Mouse (Mus musculus) heart, embryonic 16.5 days (tissue): ENCODE data around the gene Mrpl37. TPM values are rescaled to one million over a fixed set of nuclear protein-coding genes. Genes with fewer than 3 reads are reported as not detected.
A peak's percentile ranks its signal among the peaks of the same experiment; 100 is the strongest.

Source experiments
- ATAC-seq: fragments of 200-750 bp; cut with Nextera tagmentation; replicated peaks from 2 replicates; pipeline ENCODE4 v1.8.0; 2017; ENCODE audit warnings: moderate number of reproducible peaks; ENCODE audit not compliant: insufficient read depth, low FRiP score; ENCODE audit errors: extremely low read depth
- H3K27ac ChIP-seq: fragments of 300-500 bp; sonication (generic); 2 replicates; pipeline ENCODE4 v1.5.1; 2014; ENCODE audit warnings: mild to moderate bottlenecking, low read length, control low read depth, moderate library complexity
- H3K27me3 ChIP-seq: fragments of 300-500 bp; sonication (generic); 2 replicates; pipeline ENCODE4 v1.6.1; 2014; ENCODE audit warnings: low read length, mixed read lengths; ENCODE audit not compliant: control insufficient read depth, insufficient read depth
- H3K36me3 ChIP-seq: fragments of 300-500 bp; sonication (generic); 2 replicates; pipeline ENCODE4 v1.6.1; 2014; ENCODE audit not compliant: control insufficient read depth, insufficient read depth
- H3K4me1 ChIP-seq: fragments of 300-500 bp; sonication (generic); 2 replicates; pipeline ENCODE4 v1.6.1; 2014; ENCODE audit warnings: low read length, mixed read lengths; ENCODE audit not compliant: control insufficient read depth, insufficient read depth
- H3K4me2 ChIP-seq: fragments of 300-500 bp; sonication (generic); 2 replicates; pipeline ENCODE4 v1.6.1; 2014; ENCODE audit warnings: low read depth, mild to moderate bottlenecking, control low read depth, low read length
- H3K4me3 ChIP-seq: fragments of 300-500 bp; sonication (generic); 2 replicates; pipeline ENCODE4 v1.5.1; 2014; ENCODE audit warnings: mild to moderate bottlenecking, control low read depth, low read length
- H3K9ac ChIP-seq: fragments of 300-500 bp; sonication (generic); 2 replicates; pipeline ENCODE4 v1.6.1; 2014; ENCODE audit warnings: low read length, control low read depth
- H3K9me3 ChIP-seq: fragments of 300-500 bp; sonication (generic); replicated peaks from 2 replicates; pipeline ENCODE4 v1.6.1; 2016; ENCODE audit warnings: low read length; ENCODE audit not compliant: control insufficient read depth
- WGBS: fragments of 180-500 bp; shearing (Covaris S2); extraction: QIAGEN DNeasy Blood & Tissue Kit; methylation state at CpG from one replicate; pipeline ENCODE4 v1.1.7; 2014; 5-methylcytosine and 5-hydroxymethylcytosine counted together
- polyA plus RNA-seq: library from polyadenylated mRNA; unstranded; fragments of >200 nt; fragmentation: Nextera tagmentation; extraction: Ambion mirVana; gene quantifications from 2 replicates; pipeline ENCODE4 v1.2.1, GENCODE M21; 2015

The Mrpl37 gene
- polyA plus RNA-seq, 1 experiment from 2014 or later: 96.7 TPM

DNA sequence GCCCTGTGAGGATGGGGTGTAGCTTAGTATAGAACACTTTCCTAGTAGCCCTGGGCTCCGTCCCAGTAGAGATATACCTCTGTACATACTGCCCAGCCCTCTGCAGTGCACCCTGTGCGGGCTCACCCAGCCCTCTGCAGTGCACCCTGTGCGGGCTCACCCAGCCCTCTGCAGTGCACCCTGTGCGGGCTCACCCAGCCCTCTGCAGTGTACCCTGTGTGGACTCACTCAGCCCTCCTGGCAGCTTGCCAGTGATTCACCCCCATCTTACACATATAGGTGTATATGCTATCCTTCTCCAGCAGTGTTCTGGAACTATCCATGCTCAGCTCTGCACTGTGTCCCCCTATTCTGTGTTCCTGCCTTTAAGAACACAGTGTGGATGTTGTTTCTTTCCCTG is 12.2 kb upstream of the Mrpl37 start:
- 85% methylated on average over 4 of the region's 4 CpGs for WGBS
- no peak for ATAC-seq

DNA sequence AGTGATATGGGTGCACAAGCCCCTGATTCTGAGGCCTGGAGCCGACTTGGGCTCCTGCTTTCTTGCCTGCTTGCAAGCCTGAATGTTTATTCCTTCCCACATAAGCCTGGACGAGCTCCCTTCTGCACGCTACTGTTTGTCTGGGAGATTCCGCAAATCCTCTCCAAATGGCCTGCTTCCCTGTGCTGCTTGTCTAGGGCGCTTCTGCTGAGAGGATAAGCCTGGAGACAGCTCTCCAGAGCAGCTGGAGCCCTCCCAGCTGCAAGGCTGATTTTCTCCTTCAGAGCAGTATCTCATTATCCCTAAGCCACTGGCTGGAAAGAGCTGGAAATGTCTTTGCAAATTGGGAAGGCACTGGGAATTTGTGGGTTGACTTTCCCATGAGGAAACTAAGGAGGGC is 8.8 kb upstream of the Mrpl37 start:
- Histone ChIP-seq H3K36me3 (no peaks in the 10 kb centered on the region), H3K4me1 (0 out of 2 replicates have a peak, but pooled peaks cover 3% of the 10 kb centered on the region), H3K27me3 (no peaks in the 10 kb centered on the region), H3K4me2 (no peak overlapping the region), H3K9me3 (no peaks in the 10 kb centered on the region), H3K27ac (no peak overlapping the region), H3K4me3 (no peak overlapping the region), H3K9ac (no peak overlapping the region)
- ATAC-seq: no peak
- WGBS: 73% methylated on average over 5 of the region's 5 CpGs

More for the DNA sequence above, 12.2 kb upstream of the Mrpl37 start:
- no peak overlapping the region for H3K4me2 ChIP-seq
- 0 out of 2 replicates have a peak, but pooled peaks cover 3% of the 10 kb centered on the region for H3K4me1 ChIP-seq
- no peak overlapping the region for H3K9ac ChIP-seq
- H3K27ac ChIP-seq: no peak overlapping the region
- H3K27me3 ChIP-seq: no peaks in the 10 kb centered on the region
- no peaks in the 10 kb centered on the region for H3K9me3 ChIP-seq
- no peak overlapping the region for H3K4me3 ChIP-seq
- no peaks in the 10 kb centered on the region for H3K36me3 ChIP-seq

DNA sequence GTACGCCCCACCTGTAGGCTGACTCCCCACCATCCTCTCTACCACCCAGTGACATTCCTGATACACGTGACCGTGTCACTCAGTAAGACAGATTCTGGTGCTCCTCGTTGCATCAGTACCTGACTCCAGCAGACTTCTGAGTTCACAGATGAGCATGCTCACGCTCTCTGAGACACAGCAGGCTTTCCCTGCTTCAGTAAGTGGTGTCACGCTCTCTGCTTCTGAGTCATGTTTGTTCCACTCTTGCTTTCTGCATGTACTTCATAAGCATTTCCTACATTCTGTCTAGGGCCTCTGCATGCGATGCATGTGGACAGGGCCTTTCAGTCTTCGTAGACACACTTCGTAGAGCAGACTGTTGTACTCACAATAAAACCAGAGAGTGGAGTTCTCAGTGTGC is 5.7 kb upstream of the Mrpl37 start:
- Histone ChIP-seq H3K27me3 (no peaks in the 10 kb centered on the region), H3K4me1 (0 out of 2 replicates have a peak, but pooled peaks cover 5% of the 10 kb centered on the region), H3K9me3 (no peaks in the 10 kb centered on the region), H3K27ac (no peak overlapping the region), H3K9ac (no peak overlapping the region), H3K36me3 (no peaks in the 10 kb centered on the region), H3K4me3 (no peak overlapping the region), H3K4me2 (no peak overlapping the region)
- ATAC-seq: no peak
- WGBS: 80% methylated on average over 9 of the region's 9 CpGs

- peak; percentile 37 for ATAC-seq
- 4% methylated on average over 33 of the region's 33 CpGs for WGBS
- peak overlapping the region; percentile 72 for H3K4me3 ChIP-seq
- H3K4me1 ChIP-seq: peaks cover 6% of the 10 kb centered on the region
- H3K27me3 ChIP-seq: no peaks in the 10 kb centered on the region
- peak overlapping the region; percentile 97 for H3K4me2 ChIP-seq
- no peaks in the 10 kb centered on the region for H3K9me3 ChIP-seq
- H3K36me3 ChIP-seq: peaks cover 22% of the 10 kb centered on the region
- H3K27ac ChIP-seq: peak overlapping the region; percentile 43; the same call in 1 of the 2 replicates
- H3K9ac ChIP-seq: peak overlapping the region; percentile 81
These were observed 628 bp upstream of the Mrpl37 start for GRCm38 (mm10) chr4:107067151-107067840.

DNA sequence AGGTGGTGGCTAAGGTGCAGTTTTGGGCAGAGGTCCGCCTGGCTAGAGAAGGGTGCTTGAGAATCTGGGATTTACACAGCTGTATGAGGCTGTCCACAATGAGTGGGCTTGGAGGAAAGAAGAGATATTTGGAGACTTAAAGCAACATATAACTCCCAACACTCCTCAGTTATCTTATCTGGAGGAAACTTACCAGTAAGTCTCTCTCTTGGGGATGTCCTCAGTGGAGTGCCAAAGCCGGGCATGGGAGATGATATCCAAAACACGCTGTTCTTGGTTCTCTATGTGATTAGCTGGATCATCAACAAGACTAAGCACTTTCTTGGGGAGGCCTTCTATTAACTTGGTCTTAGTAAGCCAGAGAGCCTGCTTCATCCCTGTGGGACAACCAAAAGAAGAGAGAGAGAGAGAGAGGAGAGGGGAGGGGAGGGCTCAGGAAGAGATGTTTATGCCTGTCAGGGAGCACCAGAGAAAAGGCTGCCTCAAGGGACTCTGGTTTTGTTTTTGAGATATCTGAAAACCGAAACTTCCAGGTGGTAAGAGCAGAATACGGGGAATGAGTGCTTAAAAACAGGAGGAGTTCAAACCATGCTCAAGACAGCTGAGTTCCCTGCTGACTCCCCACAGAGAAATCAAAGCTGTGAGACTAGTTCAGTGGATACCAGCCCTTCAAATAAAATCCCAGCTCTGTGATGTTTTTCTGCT is 2.1 kb downstream of the Mrpl37 start:
- Histone ChIP-seq H3K4me2 (no peak overlapping the region), H3K4me1 (peaks cover 6% of the 10 kb centered on the region), H3K27ac (no peak overlapping the region), H3K9me3 (no peaks in the 10 kb centered on the region), H3K36me3 (peaks cover 44% of the 10 kb centered on the region), H3K4me3 (no peak overlapping the region), H3K27me3 (no peaks in the 10 kb centered on the region), H3K9ac (no peak overlapping the region)
- ATAC-seq: no peak
- 88% methylated on average over 5 of the region's 5 CpGs for WGBS

- H3K4me1 ChIP-seq: peaks cover 6% of the 10 kb centered on the region
- no peak overlapping the region for H3K27ac ChIP-seq
- WGBS: 83% methylated on average over 3 of the region's 3 CpGs
- no peaks in the 10 kb centered on the region for H3K27me3 ChIP-seq
- H3K4me2 ChIP-seq: no peak overlapping the region
- no peak for ATAC-seq
- no peak overlapping the region for H3K9ac ChIP-seq
- no peak overlapping the region for H3K4me3 ChIP-seq
- peaks cover 49% of the 10 kb centered on the region for H3K36me3 ChIP-seq
- no peaks in the 10 kb centered on the region for H3K9me3 ChIP-seq
These were observed 3.5 kb downstream of the Mrpl37 start for GRCm38 (mm10) chr4:107063214-107063613.

GRCm38 (mm10) chr4:107061560-107061959 is 5.1 kb downstream of the Mrpl37 start:
- Histone ChIP-seq H3K27me3 (no peaks in the 10 kb centered on the region), H3K9me3 (no peaks in the 10 kb centered on the region), H3K36me3 (peaks cover 60% of the 10 kb centered on the region), H3K4me2 (no peak overlapping the region), H3K27ac (no peak overlapping the region), H3K4me1 (peaks cover 4% of the 10 kb centered on the region), H3K9ac (no peak overlapping the region), H3K4me3 (no peak overlapping the region)
- ATAC-seq: no peak
- 80% methylated on average over 4 of the region's 4 CpGs for WGBS

GRCm38 (mm10) chr4:107058781-107059180 is 7.9 kb downstream of the Mrpl37 start:
- no peak for ATAC-seq
- Histone ChIP-seq H3K27me3 (no peaks in the 10 kb centered on the region), H3K4me2 (no peak overlapping the region), H3K9me3 (no peaks in the 10 kb centered on the region), H3K9ac (no peak overlapping the region), H3K36me3 (peaks cover 52% of the 10 kb centered on the region), H3K4me3 (no peak overlapping the region), H3K27ac (no peak overlapping the region), H3K4me1 (no peaks in the 10 kb centered on the region)
- WGBS: 69% methylated on average over 6 of the region's 6 CpGs

DNA sequence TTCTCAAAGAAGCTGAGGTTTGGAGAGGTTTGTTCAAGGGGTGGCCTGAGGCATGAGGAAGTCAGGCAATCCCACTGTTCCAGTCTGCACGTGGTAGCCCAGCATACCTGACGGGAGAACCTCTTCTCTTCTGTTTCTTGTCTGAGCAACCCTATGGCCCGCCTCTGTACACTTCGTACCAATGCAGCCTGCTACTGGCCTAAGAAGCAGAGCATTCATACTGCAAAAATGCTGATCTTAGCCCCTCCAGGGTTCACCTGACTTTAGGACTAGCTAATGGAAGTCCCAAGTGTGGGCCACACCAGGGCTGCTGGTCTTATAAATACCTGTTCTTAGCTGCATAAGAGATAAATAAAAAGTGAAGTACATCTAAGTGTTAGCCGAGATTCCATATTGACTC is 8.3 kb downstream of the Mrpl37 start:
- no peaks in the 10 kb centered on the region for H3K4me1 ChIP-seq
- no peaks in the 10 kb centered on the region for H3K9me3 ChIP-seq
- peaks cover 48% of the 10 kb centered on the region for H3K36me3 ChIP-seq
- ATAC-seq: no peak
- no peak overlapping the region for H3K27ac ChIP-seq
- no peaks in the 10 kb centered on the region for H3K27me3 ChIP-seq
- H3K4me2 ChIP-seq: no peak overlapping the region
- 79% methylated on average over 5 of the region's 5 CpGs for WGBS
- H3K9ac ChIP-seq: no peak overlapping the region
- H3K4me3 ChIP-seq: no peak overlapping the region
